Mouse (Mus musculus) E14TG2a.4 (cell line): ENCODE measurements around the gene Olfr488.

Source experiments
- CTCF ChIP-seq: conservative IDR thresholded peaks from 2 replicates; pipeline ENCODE4 v1.5.1; 2014; ENCODE audit warnings: low read length
- NANOG ChIP-seq: IDR thresholded peaks from 2 replicates; pipeline ENCODE4 v1.6.1; 2014; ENCODE audit warnings: borderline replicate concordance, low read length, mixed read lengths

DNA sequence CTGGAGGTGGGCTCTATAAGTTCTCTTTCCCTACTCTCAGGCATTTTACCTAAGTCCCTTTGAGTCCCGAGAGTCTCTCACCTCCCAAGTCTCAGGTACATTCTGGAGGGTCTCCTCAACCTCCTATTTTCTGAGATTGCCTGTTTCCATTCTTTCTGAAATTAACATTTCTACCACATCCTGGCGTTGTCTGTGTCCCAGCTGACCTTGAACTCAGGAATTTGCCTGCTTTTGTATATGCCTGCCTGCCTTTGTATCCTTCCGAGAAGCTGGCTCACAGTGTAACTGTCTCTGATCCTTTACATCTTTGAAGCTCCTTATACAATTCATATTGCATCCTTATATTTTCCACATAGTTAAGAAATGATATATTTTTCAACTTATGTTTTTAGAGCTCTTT lies 24.6 kb downstream of the Olfr488 start:
- no peak for TF ChIP-seq CTCF
- TF ChIP-seq NANOG: no peak
